Mouse (Mus musculus) monocyte, adult 5-6 weeks (primary cell): ENCODE data around the gene Cchcr1. TPM values are rescaled to one million over a fixed set of nuclear protein-coding genes. Genes with fewer than 3 reads are reported as not detected.

Source experiments
- total RNA-seq: library from RNA; stranded (forward); fragments of 200-1000, 200-491, 200-594 nt; gene quantifications from 3 replicates; pipeline ENCODE4 v1.2.3, GENCODE M21; 2017

Cchcr1 gene
- total RNA-seq, 1 experiment from 2014 or later: 6.7 TPM

Other genes with a start within 250 kb of the Cchcr1 start
- 0.11 to 0.38 TPM in 2 of 3 replicates, not detected in the other for gene H2-Q1, start 196.7 kb upstream of the Cchcr1 start, total RNA-seq
- gene H2-Q2, start 174.9 kb upstream of the Cchcr1 start, total RNA-seq: not detected in 3 replicates
- gene H2-Q4, start 137.5 kb upstream of the Cchcr1 start, total RNA-seq: 159 to 219 TPM (median 177 TPM) in 3 replicates
- 235 to 503 TPM (median 268 TPM) in 3 replicates for gene H2-Q6, start 92.2 kb upstream of the Cchcr1 start, total RNA-seq
- 209 to 404 TPM (median 224 TPM) in 3 replicates for gene H2-Q7, start 77.9 kb upstream of the Cchcr1 start, total RNA-seq
- 5.5 to 7.7 TPM (median 7.6 TPM) in 3 replicates for gene H2-Q10, start 47.0 kb upstream of the Cchcr1 start, total RNA-seq
- 0.58 TPM in 1 of 3 replicates, not detected in the others for gene Pou5f1, start 11.1 kb upstream of the Cchcr1 start, total RNA-seq
- 0.29 to 3.3 TPM (median 2.4 TPM) in 3 replicates for gene Tcf19, start 276 bp upstream of the Cchcr1 start, total RNA-seq
- not detected in 3 replicates for gene Psors1c2, start 16.1 kb downstream of the Cchcr1 start, total RNA-seq
- gene Cdsn, start 35.0 kb downstream of the Cchcr1 start, total RNA-seq: not detected in 3 replicates
- not detected in 3 replicates for gene 2300002M23Rik, start 50.4 kb downstream of the Cchcr1 start, total RNA-seq
- not detected in 3 replicates for gene Sfta2, start 84.4 kb downstream of the Cchcr1 start, total RNA-seq
- gene Gm9573, start 109.5 kb downstream of the Cchcr1 start, total RNA-seq: not detected in 3 replicates
- not detected in 3 replicates for gene Mucl3, start 126.6 kb downstream of the Cchcr1 start, total RNA-seq
- 7.4 to 13.8 TPM (median 11.3 TPM) in 3 replicates for gene Vars2, start 150.5 kb downstream of the Cchcr1 start, total RNA-seq
- 10.9 to 22.5 TPM (median 13.5 TPM) in 3 replicates for gene Gtf2h4, start 156.6 kb downstream of the Cchcr1 start, total RNA-seq
- gene Ddr1, start 187.5 kb downstream of the Cchcr1 start, total RNA-seq: 0.67 to 1.2 TPM in 2 of 3 replicates, not detected in the other